8 mouse cellular contexts compared by ENCODE assay signal in the genomic region with DNA sequence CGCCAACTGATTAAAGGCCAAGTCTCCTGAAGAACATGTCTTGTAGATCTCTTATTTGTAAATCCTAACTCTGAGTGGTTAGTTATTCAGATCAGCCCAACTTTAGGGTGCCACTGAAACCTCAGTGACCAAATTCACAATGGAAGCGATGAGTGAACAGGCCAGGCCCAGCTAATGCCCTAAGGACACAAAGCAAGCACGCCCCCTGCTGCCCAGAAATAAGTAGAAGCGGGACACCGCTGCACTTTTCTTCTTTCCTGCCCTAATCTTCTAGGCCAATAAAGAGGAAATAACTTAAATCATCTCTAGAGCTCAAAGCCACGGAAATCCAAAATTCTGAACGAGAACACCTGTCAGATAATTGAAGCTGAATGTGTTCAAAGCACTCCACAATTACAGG.
DNase-seq lines count a peak whose midpoint lies in the region; ATAC-seq and TF ChIP-seq lines count a peak whose summit lies in the region.
"Had no signal": no experiment of that assay in that cellular context is flagged by ENCODE, and none has a peak within 500 bp of the region (broad histone marks: within the 10 kb centered on the region; RNA-seq: fewer than 3 reads in every experiment).

No protein-coding gene starts in this region.

- no peak overlapping the region for H3K9ac ChIP-seq in forebrain, postnatal 0 days
- H3K9ac ChIP-seq: heart, embryonic 13.5 days had no signal

- no peaks in the 10 kb centered on the region for H3K36me3 ChIP-seq in forebrain, postnatal 0 days (ENCODE audit: insufficient read depth)
- H3K36me3 ChIP-seq: heart, embryonic 13.5 days had no signal

- ATAC-seq in forebrain, postnatal 0 days = no peak

- H3K9me3 ChIP-seq in forebrain, postnatal 0 days (ENCODE audit: low read length) = no peaks in the 10 kb centered on the region
- H3K9me3 ChIP-seq: heart, embryonic 13.5 days had no signal

- H3K4me2 ChIP-seq in forebrain, postnatal 0 days (ENCODE audit: low read depth) = no peak overlapping the region
- H3K4me2 ChIP-seq: heart, embryonic 13.5 days had no signal

- H3K4me3 ChIP-seq in forebrain, postnatal 0 days (ENCODE audit: low read depth, low read length) = no peak overlapping the region
- H3K4me3 ChIP-seq: heart, embryonic 13.5 days had no signal

- peak; percentile 11 for DNase-seq in layer of hippocampus, adult 11-12 months (ENCODE audit: low spot score)
- DNase-seq in layer of hippocampus, adult 9-10 months (ENCODE audit: low spot score) = no peak
- peak; percentile 10 to 42 for DNase-seq in CD8-positive naive resting alpha-beta T cell, adult 2 months (ENCODE audit: low read depth in 2 of 2, low spot score in 2 of 2)
- DNase-seq in NIH3T3 (ENCODE audit: low read depth) = peak; percentile 25
- DNase-seq in kidney, postnatal 14 days = peak; percentile 15
- DNase-seq in heart, postnatal 36 days = no peak
- no peak for DNase-seq in forebrain, postnatal 0 days

- no peaks in the 10 kb centered on the region for H3K27me3 ChIP-seq in forebrain, postnatal 0 days (ENCODE audit: insufficient read depth, low read length)
- H3K27me3 ChIP-seq: heart, embryonic 13.5 days had no signal

- H3K27ac ChIP-seq in forebrain, postnatal 0 days (ENCODE audit: low read depth, low read length) = no peak overlapping the region
- H3K27ac ChIP-seq: heart, embryonic 13.5 days had no signal

- WGBS in forebrain, postnatal 0 days = 44% methylated on average over 7 of the region's 7 CpGs

- no peak for TF ChIP-seq CTCF in forebrain, postnatal 0 days (IDR thresholded peaks at IDR 0.05; ENCODE audit: low read depth)

- intact Hi-C loops in heart, postnatal 36 days (cut with DNase I) = no loop called here

- H3K4me1 ChIP-seq in forebrain, postnatal 0 days (ENCODE audit: insufficient read depth) = no peaks in the 10 kb centered on the region
- H3K4me1 ChIP-seq: heart, embryonic 13.5 days had no signal

Comparison
In these comparisons a context has a peak if more than half of its experiments do, and no peak if none do; other contexts are left out.
1. DNase-seq: peak in layer of hippocampus, adult 11-12 months (single experiment), CD8-positive naive resting alpha-beta T cell, adult 2 months (2 of 2), NIH3T3 (single experiment) and kidney, postnatal 14 days (single experiment); none in layer of hippocampus, adult 9-10 months (single experiment), heart, postnatal 36 days (0 of 2) and forebrain, postnatal 0 days (single experiment).